Mouse (Mus musculus): Measurements from ENCODE around the gene Ccdc12. TPM values are rescaled to one million over a fixed set of nuclear protein-coding genes. Genes with fewer than 3 reads are reported as not detected.

Gene Ccdc12
- polyA plus RNA-seq (2014; fragmentation: Nextera tagmentation; extraction: Ambion mirVana) = 135 and 144 TPM in 2 replicates

DNA sequence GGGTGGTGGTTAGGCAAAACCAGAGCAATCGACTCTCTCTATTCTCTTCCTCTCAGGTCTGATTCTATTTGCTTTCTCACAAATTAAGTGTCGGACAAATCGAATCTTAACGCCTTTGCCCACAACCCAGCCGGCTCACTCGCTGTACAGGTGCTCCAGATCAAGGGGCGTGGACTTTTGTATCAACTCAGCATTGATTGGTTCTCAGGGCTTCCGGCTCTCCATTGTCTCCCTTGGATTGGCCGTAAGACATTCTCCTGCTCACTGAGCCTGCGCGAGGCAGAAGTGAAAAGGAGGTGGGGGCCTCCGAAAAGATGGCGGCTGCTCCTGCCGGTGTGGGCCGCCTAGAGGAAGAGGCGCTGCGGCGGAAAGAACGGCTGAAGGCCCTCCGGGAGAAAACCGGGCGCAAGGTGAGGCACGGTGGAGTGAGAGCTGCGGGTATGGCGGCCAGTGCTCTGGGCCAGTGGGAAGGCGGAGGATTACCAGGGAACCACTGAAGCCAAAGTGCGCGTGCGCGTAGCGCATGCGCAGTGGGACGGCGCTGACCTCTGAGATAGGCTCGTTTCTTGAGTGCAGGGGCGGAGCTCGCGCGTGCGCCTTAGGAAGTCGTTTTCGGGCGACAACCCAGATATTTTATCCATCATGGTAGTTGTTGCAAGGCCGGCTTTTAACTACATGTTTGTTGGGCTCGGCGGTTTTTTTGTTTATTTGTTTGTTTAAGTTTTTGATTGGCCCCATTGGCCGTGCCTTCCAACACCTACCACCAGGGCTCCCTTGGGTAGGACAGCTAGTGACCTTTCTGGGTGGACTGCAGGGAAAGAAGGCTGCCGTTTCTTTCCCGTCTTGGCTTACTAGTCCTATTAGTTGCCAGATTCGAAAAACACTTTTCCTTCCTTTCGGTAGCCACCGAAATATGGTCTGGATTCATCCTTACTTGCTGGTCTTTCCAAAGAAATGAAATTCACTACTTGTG lies at the start of gene Ccdc12:
Gene Ccdc12 (plus strand): TSS at position 255 of the 973 bp plus-strand sequence.
- Histone ChIP-seq H3K4me1 (ENCODE audit: control insufficient read depth, insufficient read depth, low read length) (peaks cover 26% of the 10 kb centered on the region), H3K9me3 (ENCODE audit: control insufficient read depth, low read length) (no peaks in the 10 kb centered on the region), H3K27ac (ENCODE audit: low read depth, low read length) (peak within 1 kb of the TSS; percentile 82), H3K4me3 (ENCODE audit: low read depth, low read length) (peak within 1 kb of the TSS; percentile 75), H3K27me3 (ENCODE audit: control insufficient read depth, insufficient read depth, low read length) (peaks cover 9% of the 10 kb centered on the region), H3K36me3 (ENCODE audit: control insufficient read depth, insufficient read depth, low read length) (no peaks in the 10 kb centered on the region), H3K4me2 (peak within 1 kb of the TSS; percentile 76), H3K9ac (ENCODE audit: low read length) (peak within 1 kb of the TSS; percentile 88)
- WGBS = under 1% methylated on average over 52 of the region's 52 CpGs
- peak; percentile 95 for ATAC-seq (ENCODE audit: low FRiP score)
- DNase-seq (ENCODE audit: low spot score, missing footprints) = peak; percentile 100

DNA sequence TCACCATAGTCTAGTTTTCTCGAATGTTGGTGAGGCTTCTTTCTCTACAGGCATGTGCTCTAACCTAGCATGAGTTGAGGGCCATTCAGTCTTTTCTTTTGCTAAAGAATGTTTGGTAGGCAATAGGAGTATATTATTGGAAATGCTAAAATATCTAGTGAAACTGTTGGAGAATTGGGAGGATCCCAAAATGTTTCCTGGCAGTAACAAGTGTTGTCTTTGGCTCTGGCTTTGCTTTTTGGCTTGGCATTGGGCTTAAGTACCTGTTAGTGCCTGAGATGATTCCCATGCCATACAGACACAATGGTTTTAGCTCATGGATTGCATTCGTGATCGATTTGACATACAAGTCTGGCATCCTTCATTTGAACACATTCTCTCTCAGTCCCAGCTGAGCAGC lies 44.8 kb upstream of the Ccdc12 start:
- Histone ChIP-seq H3K4me1 (ENCODE audit: control insufficient read depth, insufficient read depth, low read length) (no peaks in the 10 kb centered on the region), H3K4me2 (no peak overlapping the region), H3K4me3 (ENCODE audit: low read depth, low read length) (no peak overlapping the region), H3K36me3 (ENCODE audit: control insufficient read depth, insufficient read depth, low read length) (peaks cover 5% of the 10 kb centered on the region; the same call in 1 of the 2 replicates), H3K9me3 (ENCODE audit: control insufficient read depth, low read length) (no peaks in the 10 kb centered on the region), H3K9ac (ENCODE audit: low read length) (no peak overlapping the region), H3K27me3 (ENCODE audit: control insufficient read depth, insufficient read depth, low read length) (no peaks in the 10 kb centered on the region), H3K27ac (ENCODE audit: low read depth, low read length) (no peak overlapping the region)
- WGBS = 94% methylated on average over 3 of the region's 3 CpGs
- ATAC-seq (ENCODE audit: low FRiP score) (no peak), DNase-seq (ENCODE audit: low spot score, missing footprints) (no peak)

DNA sequence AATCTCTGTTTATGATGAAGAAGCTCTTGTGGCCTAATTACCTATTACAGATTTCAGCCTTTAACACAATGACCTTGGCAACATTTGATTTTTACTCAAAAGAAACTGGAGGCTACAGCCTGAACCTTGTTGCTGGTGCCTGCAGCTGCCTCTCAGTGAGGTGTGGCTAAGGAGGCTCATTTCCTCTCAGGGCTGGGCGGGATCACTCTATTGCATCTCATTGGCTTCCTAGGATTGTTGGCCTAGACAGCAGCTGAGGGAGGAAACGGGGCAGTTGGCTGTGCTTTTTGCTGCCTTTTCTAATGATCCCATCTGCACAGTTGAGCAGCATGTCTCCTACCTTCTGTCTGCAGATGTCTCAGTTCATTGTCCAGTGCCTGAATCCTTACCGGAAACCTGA lies 39.2 kb upstream of the Ccdc12 start:
- Histone ChIP-seq H3K9me3 (ENCODE audit: control insufficient read depth, low read length) (no peaks in the 10 kb centered on the region), H3K27me3 (ENCODE audit: control insufficient read depth, insufficient read depth, low read length) (no peaks in the 10 kb centered on the region), H3K9ac (ENCODE audit: low read length) (no peak overlapping the region), H3K4me3 (ENCODE audit: low read depth, low read length) (no peak overlapping the region), H3K36me3 (ENCODE audit: control insufficient read depth, insufficient read depth, low read length) (peaks cover 6% of the 10 kb centered on the region; the same call in 1 of the 2 replicates), H3K4me1 (ENCODE audit: control insufficient read depth, insufficient read depth, low read length) (no peaks in the 10 kb centered on the region), H3K4me2 (no peak overlapping the region), H3K27ac (ENCODE audit: low read depth, low read length) (no peak overlapping the region)
- DNase-seq (ENCODE audit: low spot score, missing footprints) (no peak), ATAC-seq (ENCODE audit: low FRiP score) (no peak)
- 93% methylated on average over 3 of the region's 3 CpGs for WGBS

DNA sequence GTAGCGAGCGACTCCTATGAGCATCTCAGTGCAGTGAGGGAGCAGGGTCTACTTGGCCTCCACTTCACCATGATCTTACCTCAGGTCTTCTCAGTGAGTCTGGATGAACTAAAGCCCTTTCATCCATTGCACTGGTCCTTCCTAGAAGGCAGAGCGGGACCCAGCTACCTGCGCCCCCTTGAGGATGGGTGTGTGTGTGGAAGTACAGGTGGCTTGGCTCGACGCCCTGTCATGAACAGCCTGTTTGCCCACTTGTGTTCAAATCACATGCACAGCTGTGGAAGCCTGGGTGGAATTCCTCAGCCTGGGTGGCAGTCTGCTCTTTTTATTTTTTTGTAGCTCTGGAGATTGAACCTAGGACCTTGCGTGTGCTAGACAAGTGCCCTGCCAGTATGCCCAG lies 36.1 kb upstream of the Ccdc12 start:
- ATAC-seq (ENCODE audit: low FRiP score) (no peak), DNase-seq (ENCODE audit: low spot score, missing footprints) (no peak)
- Histone ChIP-seq H3K36me3 (ENCODE audit: control insufficient read depth, insufficient read depth, low read length) (peaks cover 6% of the 10 kb centered on the region; the same call in 1 of the 2 replicates), H3K4me2 (no peak overlapping the region), H3K9me3 (ENCODE audit: control insufficient read depth, low read length) (no peaks in the 10 kb centered on the region), H3K27ac (ENCODE audit: low read depth, low read length) (no peak overlapping the region), H3K4me3 (ENCODE audit: low read depth, low read length) (no peak overlapping the region), H3K27me3 (ENCODE audit: control insufficient read depth, insufficient read depth, low read length) (no peaks in the 10 kb centered on the region), H3K4me1 (ENCODE audit: control insufficient read depth, insufficient read depth, low read length) (peaks cover 12% of the 10 kb centered on the region), H3K9ac (ENCODE audit: low read length) (no peak overlapping the region)
- WGBS = 80% methylated on average over 7 of the region's 7 CpGs

DNA sequence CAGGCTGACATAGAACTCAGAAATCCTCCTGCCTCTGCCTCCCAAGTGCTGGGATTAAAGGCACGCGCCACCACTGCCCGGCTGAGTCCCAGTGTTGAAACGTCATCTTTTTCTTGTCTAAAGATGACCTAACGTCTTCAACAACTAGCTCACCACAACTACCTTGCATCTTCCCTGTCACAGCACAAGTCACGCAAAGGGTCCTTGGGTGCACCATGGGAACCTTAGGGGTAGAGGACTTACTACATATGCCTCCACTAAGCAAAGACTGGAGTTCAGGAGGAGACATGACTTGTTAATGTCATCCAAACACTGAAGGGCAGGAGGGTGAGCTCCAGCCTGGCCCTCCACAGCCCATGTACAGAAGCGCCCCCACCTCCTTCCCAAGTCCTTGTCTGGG lies 35.6 kb upstream of the Ccdc12 start:
- peak; percentile 85 for DNase-seq (ENCODE audit: low spot score, missing footprints)
- ATAC-seq (ENCODE audit: low FRiP score) = no peak
- no peak overlapping the region for H3K4me2 ChIP-seq
- H3K9me3 ChIP-seq (ENCODE audit: control insufficient read depth, low read length) = no peaks in the 10 kb centered on the region
- H3K27me3 ChIP-seq (ENCODE audit: control insufficient read depth, insufficient read depth, low read length) = no peaks in the 10 kb centered on the region
- H3K36me3 ChIP-seq (ENCODE audit: control insufficient read depth, insufficient read depth, low read length) = peaks cover 6% of the 10 kb centered on the region; the same call in 1 of the 2 replicates
- H3K4me3 ChIP-seq (ENCODE audit: low read depth, low read length) = no peak overlapping the region
- 94% methylated on average over 7 of the region's 7 CpGs for WGBS
- no peak overlapping the region for H3K27ac ChIP-seq (ENCODE audit: low read depth, low read length)
- H3K9ac ChIP-seq (ENCODE audit: low read length) = no peak overlapping the region
- H3K4me1 ChIP-seq (ENCODE audit: control insufficient read depth, insufficient read depth, low read length) = peaks cover 13% of the 10 kb centered on the region

DNA sequence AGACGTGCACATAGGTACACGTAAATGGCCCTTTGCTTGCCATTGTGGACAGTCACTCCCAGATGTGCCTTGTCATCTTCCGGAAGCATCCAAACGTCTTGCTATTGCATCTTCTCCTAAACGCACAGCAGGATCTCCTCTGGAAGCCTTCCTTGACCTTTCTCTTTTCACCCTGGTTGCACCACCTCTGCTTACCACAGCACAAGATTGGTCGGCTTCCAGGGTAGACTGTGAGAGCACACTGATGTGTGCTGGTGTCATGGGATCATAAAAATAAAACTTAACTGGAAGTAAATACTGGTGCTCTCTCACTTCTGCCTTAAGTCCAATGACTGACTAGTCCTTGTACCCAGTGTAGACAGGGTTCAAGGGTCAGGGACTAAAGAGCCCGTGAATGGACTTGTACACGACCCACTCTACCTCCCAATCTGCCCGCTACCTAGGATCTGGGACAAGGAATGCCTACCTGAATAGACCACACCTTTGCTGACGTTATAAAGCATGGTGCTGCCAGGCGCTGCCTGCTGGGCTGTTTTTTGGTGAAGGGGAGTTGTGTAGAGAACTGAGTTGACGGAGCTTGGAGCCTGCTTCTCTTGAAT lies 33.6 kb upstream of the Ccdc12 start:
- Histone ChIP-seq H3K9me3 (ENCODE audit: control insufficient read depth, low read length) (no peaks in the 10 kb centered on the region), H3K9ac (ENCODE audit: low read length) (no peak overlapping the region), H3K4me3 (ENCODE audit: low read depth, low read length) (no peak overlapping the region), H3K36me3 (ENCODE audit: control insufficient read depth, insufficient read depth, low read length) (peaks cover 6% of the 10 kb centered on the region; the same call in 1 of the 2 replicates), H3K4me2 (no peak overlapping the region), H3K27me3 (ENCODE audit: control insufficient read depth, insufficient read depth, low read length) (no peaks in the 10 kb centered on the region), H3K27ac (ENCODE audit: low read depth, low read length) (no peak overlapping the region), H3K4me1 (ENCODE audit: control insufficient read depth, insufficient read depth, low read length) (peaks cover 13% of the 10 kb centered on the region)
- WGBS = 91% methylated on average over 12 of the region's 12 CpGs
- DNase-seq (ENCODE audit: low spot score, missing footprints) (no peak), ATAC-seq (ENCODE audit: low FRiP score) (no peak)

DNA sequence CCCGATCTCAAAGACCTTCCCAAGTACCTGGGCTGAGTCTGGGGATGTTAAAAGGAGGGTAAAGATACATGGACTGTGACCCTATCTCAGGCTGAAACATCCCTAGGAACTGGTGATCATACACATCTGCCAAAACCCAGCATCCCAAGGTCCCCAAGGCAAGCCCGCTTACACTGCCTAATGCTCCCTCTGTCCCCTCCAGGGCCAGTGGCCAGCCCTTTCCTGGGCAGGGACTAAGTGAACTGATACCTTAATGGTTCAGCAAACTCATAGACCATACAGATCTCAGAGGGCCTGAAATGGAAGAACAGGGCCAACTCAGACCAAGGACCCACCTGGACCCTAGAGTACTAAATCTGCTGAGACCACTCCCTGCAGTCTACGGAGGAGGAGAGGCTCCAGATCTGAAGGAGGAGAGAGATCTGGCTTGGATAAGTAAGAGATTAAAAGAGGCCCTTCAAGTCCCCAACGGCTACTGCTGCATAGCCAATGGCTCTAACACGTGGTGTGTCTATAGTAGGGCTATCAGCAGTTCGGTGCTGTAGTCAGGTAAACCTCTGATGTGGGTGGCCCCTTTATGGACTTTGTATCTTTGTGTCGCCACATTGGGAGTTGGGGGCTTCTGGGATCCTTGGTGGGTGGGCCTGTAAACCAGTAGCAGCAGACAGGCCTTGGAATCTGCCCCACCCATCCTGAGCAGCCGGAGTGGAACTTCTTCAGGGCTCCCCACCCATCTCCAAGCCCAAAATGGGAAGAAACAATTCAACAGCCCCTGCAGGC lies 32.7 kb upstream of the Ccdc12 start:
- peaks cover 13% of the 10 kb centered on the region for H3K4me1 ChIP-seq (ENCODE audit: control insufficient read depth, insufficient read depth, low read length)
- ATAC-seq (ENCODE audit: low FRiP score) = peak; percentile 3; the same call in 1 of the 2 replicates
- H3K36me3 ChIP-seq (ENCODE audit: control insufficient read depth, insufficient read depth, low read length) = 0 out of 2 replicates have a peak, but pooled peaks cover 3% of the 10 kb centered on the region
- H3K27me3 ChIP-seq (ENCODE audit: control insufficient read depth, insufficient read depth, low read length) = no peaks in the 10 kb centered on the region
- H3K9ac ChIP-seq (ENCODE audit: low read length) = peak overlapping the region; percentile 73
- H3K9me3 ChIP-seq (ENCODE audit: control insufficient read depth, low read length) = no peaks in the 10 kb centered on the region
- 46% methylated on average over 8 of the region's 8 CpGs for WGBS
- peak overlapping the region; percentile 75; the same call in 1 of the 2 replicates for H3K27ac ChIP-seq (ENCODE audit: low read depth, low read length)
- peak; percentile 90 for DNase-seq (ENCODE audit: low spot score, missing footprints)
- peak overlapping the region; percentile 54 for H3K4me3 ChIP-seq (ENCODE audit: low read depth, low read length)
- H3K4me2 ChIP-seq = peak overlapping the region; percentile 98

DNA sequence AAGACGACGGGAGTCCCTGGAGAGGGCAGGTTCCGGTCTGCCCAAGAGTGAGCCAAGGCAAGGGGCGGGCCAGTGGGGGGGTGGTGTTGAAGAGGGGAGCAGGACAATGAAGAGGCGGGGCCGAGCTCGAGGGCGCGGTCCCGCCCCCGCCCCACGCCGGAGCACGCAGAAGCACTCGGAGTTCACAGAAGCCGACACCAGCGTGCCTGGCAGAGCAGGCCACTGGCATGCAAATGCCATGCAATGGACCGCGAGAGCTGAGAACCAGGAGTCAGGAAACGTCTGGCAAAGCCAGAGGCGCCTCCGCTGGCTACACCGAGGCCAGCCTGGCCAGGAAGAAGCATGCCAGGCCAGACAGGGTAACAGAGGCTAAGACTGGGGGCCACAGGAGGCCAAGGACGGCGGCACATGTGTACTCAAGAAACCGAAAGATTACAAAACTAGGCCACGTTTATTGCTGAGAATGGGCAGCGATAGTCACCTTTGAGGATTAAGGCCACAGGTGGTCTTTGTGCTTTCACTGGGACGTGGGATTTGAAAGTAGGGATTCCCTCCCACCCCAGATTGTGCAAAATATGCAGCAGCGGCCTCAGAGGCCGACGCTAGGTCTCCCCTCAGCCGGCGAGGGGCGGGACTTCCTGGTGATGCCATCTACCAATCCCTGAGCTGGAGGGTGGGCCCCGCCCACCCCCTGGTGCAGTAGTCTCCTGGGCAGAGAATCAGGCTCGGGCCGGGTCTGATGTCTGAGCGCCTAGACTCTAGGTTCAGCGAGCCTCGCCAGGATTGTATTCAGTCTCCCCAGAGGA lies 31.7 kb upstream of the Ccdc12 start, which contains the start of gene Nradd:
Gene Nradd (minus strand): TSS at position 92 of the 806 bp plus-strand sequence.
- H3K36me3 ChIP-seq (ENCODE audit: control insufficient read depth, insufficient read depth, low read length) = 0 out of 2 replicates have a peak, but pooled peaks cover 3% of the 10 kb centered on the region
- no peaks in the 10 kb centered on the region for H3K9me3 ChIP-seq (ENCODE audit: control insufficient read depth, low read length)
- peak within 1 kb of the TSS; percentile 54 for H3K4me3 ChIP-seq (ENCODE audit: low read depth, low read length)
- DNase-seq (ENCODE audit: low spot score, missing footprints) (peak; percentile 97), ATAC-seq (ENCODE audit: low FRiP score) (peak; percentile 95)
- under 1% methylated on average over 41 of the region's 41 CpGs for WGBS
- H3K27ac ChIP-seq (ENCODE audit: low read depth, low read length) = peak within 1 kb of the TSS; percentile 75
- H3K4me1 ChIP-seq (ENCODE audit: control insufficient read depth, insufficient read depth, low read length) = peaks cover 13% of the 10 kb centered on the region
- H3K9ac ChIP-seq (ENCODE audit: low read length) = peak within 1 kb of the TSS; percentile 73
- peak within 1 kb of the TSS; percentile 98 for H3K4me2 ChIP-seq
- H3K27me3 ChIP-seq (ENCODE audit: control insufficient read depth, insufficient read depth, low read length) = no peaks in the 10 kb centered on the region

All from midbrain, embryonic 11.5 days (tissue).